Mouse (Mus musculus) embryo, embryonic 10.5 days (tissue): ENCODE measurements around the gene Sgca.

Experiments
- DNase-seq: peaks from one replicate; pipeline ENCODE4 v3.0.0-alpha.2; 2015; ENCODE audit warnings: low spot score

The Sgca gene

DNA sequence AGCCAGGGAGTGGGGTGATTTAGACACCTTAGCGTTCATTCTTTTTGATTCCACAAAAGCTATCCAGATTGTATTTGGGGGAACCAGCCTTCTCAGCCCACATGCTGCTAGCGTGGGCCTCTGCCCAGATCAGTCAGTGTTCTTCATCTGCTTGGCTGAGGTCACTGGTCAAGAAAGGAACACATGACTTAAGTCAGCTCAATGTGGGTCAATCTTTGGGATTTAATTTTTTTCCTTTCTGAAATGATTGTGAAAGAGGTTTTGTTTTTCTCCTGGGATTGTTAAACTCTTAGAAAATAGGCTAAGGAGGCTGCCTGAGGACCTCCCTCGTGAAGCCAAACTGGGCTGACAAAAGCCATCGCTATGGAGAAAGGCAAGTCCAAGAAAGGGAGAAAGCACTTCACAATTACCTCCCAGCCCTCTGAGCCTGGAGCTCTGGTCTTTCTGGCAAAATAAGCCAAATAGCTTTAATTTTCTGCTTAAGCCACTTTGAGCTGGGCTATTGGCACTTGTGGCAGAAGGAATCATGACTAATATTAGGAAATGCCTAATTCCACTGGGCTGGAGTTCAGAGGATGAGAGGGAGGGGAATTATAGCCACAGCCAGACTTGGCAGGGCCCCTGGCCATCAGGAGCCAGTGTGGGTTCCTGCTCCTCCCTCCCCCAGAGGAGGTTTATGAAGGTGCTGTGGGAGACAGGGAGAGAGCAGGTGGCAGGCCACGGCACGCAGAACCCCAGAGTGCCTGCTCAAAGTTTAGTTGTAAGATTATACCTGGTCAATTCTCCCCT, 62.6 kb downstream of the Sgca start:
- no peak for DNase-seq
